Mouse (Mus musculus) G1E (cell line): Measurements from ENCODE around the gene Igfl3.

Source experiments
- CTCF ChIP-seq: IDR thresholded peaks from 2 replicates; pipeline ENCODE4 v1.5.1; 2012; ENCODE audit warnings: low read depth, low read length, inconsistent platforms, mixed read lengths
- POLR2AphosphoS5 ChIP-seq: IDR thresholded peaks from 2 replicates; pipeline ENCODE4 v1.6.1; 2012; ENCODE audit warnings: low read depth, low read length, inconsistent platforms; ENCODE audit not compliant: insufficient replicate concordance
- TAL1 ChIP-seq: conservative IDR thresholded peaks from 2 replicates; pipeline ENCODE4 v1.6.1; 2012; ENCODE audit warnings: low read depth, low read length, inconsistent platforms, mixed read lengths

- TF ChIP-seq CTCF (no peak), POLR2AphosphoS5 (no peak), TAL1 (no peak)
Observed at GRCm38 (mm10) chr7:18214699-18215098, 38.4 kb downstream of the Igfl3 start.
